8 mouse cellular contexts compared by ENCODE assay signal in the genomic region with DNA sequence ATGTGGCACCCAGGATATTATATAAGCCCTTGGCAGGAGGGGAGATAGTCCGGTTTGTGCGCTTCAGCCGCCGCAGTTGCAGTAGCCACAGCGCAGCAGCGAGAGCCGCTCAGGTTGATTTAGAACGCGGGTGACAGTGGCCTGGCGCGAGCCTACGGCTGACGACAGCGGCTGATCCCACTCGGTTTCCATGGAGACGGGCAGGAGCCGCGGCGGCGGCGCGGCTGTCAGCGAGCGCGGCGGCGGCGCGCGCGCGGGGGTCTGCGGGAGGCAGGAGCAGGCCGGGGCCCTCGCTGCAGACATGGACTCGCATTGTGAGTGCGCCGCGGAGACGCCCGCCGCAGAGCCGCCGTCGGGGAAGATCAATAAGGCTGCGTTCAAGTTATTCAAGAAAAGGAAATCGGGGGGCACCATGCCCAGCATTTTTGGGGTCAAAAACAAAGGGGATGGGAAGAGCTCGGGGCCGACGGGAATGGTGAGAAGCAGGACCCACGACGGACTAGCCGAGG. TPM values are rescaled to one million over a fixed set of nuclear protein-coding genes. Genes with fewer than 3 reads are reported as not detected.
DNase-seq lines count a peak whose midpoint lies in the region; ATAC-seq lines count a peak whose summit lies in the region.

No protein-coding gene starts in this region.

- WGBS in forebrain, embryonic 10.5 days = under 1% methylated on average over 53 of the region's 53 CpGs
- under 1% methylated on average over 53 of the region's 53 CpGs for whole genome bisulfite sequencing in hindbrain, embryonic 13.5 days

- DNase-seq in ES-CJ7 (ENCODE audit: low read depth, low spot score) = peak; percentile 50
- peak; percentile 97 for DNase-seq in brain, adult 2 months (ENCODE audit: low read depth, low spot score)
- peak; percentile 85 for DNase-seq in forebrain, embryonic 10.5 days (ENCODE audit: extremely low spot score, low spot score)
- peak; percentile 85 for DNase-seq in left cerebral cortex, adult 11 months (ENCODE audit: low spot score)
- DNase-seq in lung, postnatal 14 days = peak; percentile 29
- peak; percentile 95 for DNase-seq in right cerebral cortex, adult 18-20 months
- DNase-seq in spleen, adult 12 weeks (ENCODE audit: low spot score) = no peak

- peaks cover 72% of the 10 kb centered on the region for H3K27me3 ChIP-seq in forebrain, embryonic 10.5 days (ENCODE audit: poor library complexity, severe bottlenecking)
- no peaks in the 10 kb centered on the region for H3K27me3 ChIP-seq in hindbrain, embryonic 13.5 days

- peak overlapping the region; percentile 95 for H3K4me2 ChIP-seq in hindbrain, embryonic 13.5 days

- peak overlapping the region; percentile 79 for H3K4me3 ChIP-seq in forebrain, embryonic 10.5 days
- peak overlapping the region; percentile 76 for H3K4me3 ChIP-seq in hindbrain, embryonic 13.5 days

- peak overlapping the region; percentile 99 for H3K9ac ChIP-seq in hindbrain, embryonic 13.5 days

- no peaks in the 10 kb centered on the region for H3K9me3 ChIP-seq in forebrain, embryonic 10.5 days
- no peaks in the 10 kb centered on the region for H3K9me3 ChIP-seq in hindbrain, embryonic 13.5 days

- H3K36me3 ChIP-seq in forebrain, embryonic 10.5 days (replicated peaks) = peaks cover 13% of the 10 kb centered on the region
- H3K36me3 ChIP-seq in hindbrain, embryonic 13.5 days = peaks cover 6% of the 10 kb centered on the region; the same call in 1 of the 2 replicates

- H3K4me1 ChIP-seq in forebrain, embryonic 10.5 days = peaks cover 56% of the 10 kb centered on the region
- H3K4me1 ChIP-seq in hindbrain, embryonic 13.5 days (replicated peaks) = peaks cover 46% of the 10 kb centered on the region

- peak overlapping the region; percentile 93 for H3K27ac ChIP-seq in forebrain, embryonic 10.5 days
- H3K27ac ChIP-seq in hindbrain, embryonic 13.5 days = peak overlapping the region; percentile 98

- ATAC-seq in hindbrain, embryonic 13.5 days (ENCODE audit: low FRiP score) = peak; percentile 92

RNA-seq across cellular contexts. Expression of gene Amer2, which starts 5.1 kb away (rescaled TPM):
- polyA plus RNA-seq in forebrain, embryonic 10.5 days (2016; fragmentation: Nextera tagmentation; extraction: Ambion mirVana) = 7.7 and 9.6 TPM in 2 replicates
- 22.6 and 24.5 TPM in 2 replicates for polyA plus RNA-seq in hindbrain, embryonic 13.5 days (2015; fragmentation: Nextera tagmentation; extraction: Ambion mirVana)
